Mouse (Mus musculus) C2C12 (cell line): ENCODE data around the gene Higd1a.

ENCODE experiments used
- CTCF ChIP-seq: IDR thresholded peaks from one replicate; pipeline ENCODE4 v1.5.1; 2011; ENCODE audit not compliant: control insufficient read depth, insufficient read depth, insufficient read length
- MAX ChIP-seq: IDR thresholded peaks from one replicate; pipeline ENCODE4 v1.6.1; 2011; ENCODE audit warnings: mild to moderate bottlenecking, control low read depth
- MYOG ChIP-seq: IDR thresholded peaks from one replicate; pipeline ENCODE4 v1.6.1; 2011; ENCODE audit not compliant: control insufficient read depth, insufficient read length; ENCODE audit errors: extremely low read depth

GRCm38 (mm10) chr9:121889927-121890440 is 31.8 kb upstream of the Higd1a start:
- no peak for TF ChIP-seq CTCF
- TF ChIP-seq MAX: no peak
- no peak for TF ChIP-seq MYOG
